Mouse (Mus musculus) intestine, embryonic 16.5 days (tissue): ENCODE measurements around the gene Tmem82. TPM values are rescaled to one million over a fixed set of nuclear protein-coding genes. Genes with fewer than 3 reads are reported as not detected.

ENCODE experiments used
- ATAC-seq: fragments of 200-750 bp; cut with Nextera tagmentation; 2 replicates; pipeline ENCODE4 v1.8.0; 2017; ENCODE audit warnings: moderate TSS enrichment, moderate library complexity
- H3K27ac ChIP-seq: fragments of 300-500 bp; sonication (generic); 2 replicates; pipeline ENCODE4 v1.5.1; 2014; ENCODE audit warnings: mild to moderate bottlenecking, low read length
- H3K27me3 ChIP-seq: fragments of 300-500 bp; sonication (generic); replicated peaks from 2 replicates; pipeline ENCODE4 v1.6.1; 2014; ENCODE audit warnings: low read length, control low read depth, mixed read lengths; ENCODE audit not compliant: control insufficient read depth, insufficient read depth
- H3K36me3 ChIP-seq: fragments of 300-500 bp; sonication (generic); 2 replicates; pipeline ENCODE4 v1.6.1; 2014; ENCODE audit warnings: low read length, control low read depth; ENCODE audit not compliant: control insufficient read depth, insufficient read depth
- H3K4me1 ChIP-seq: fragments of 300-500 bp; sonication (generic); 2 replicates; pipeline ENCODE4 v1.6.1; 2014; ENCODE audit warnings: low read length, control low read depth, mixed read lengths; ENCODE audit not compliant: control insufficient read depth, insufficient read depth
- H3K4me2 ChIP-seq: fragments of 300-500 bp; sonication (generic); 2 replicates; pipeline ENCODE4 v1.6.1; 2014; ENCODE audit warnings: low read depth, low read length, control low read depth
- H3K4me3 ChIP-seq: fragments of 300-500 bp; sonication (generic); 2 replicates; pipeline ENCODE4 v1.5.1; 2014; ENCODE audit warnings: mild to moderate bottlenecking, low read length
- H3K9ac ChIP-seq: fragments of 300-500 bp; sonication (generic); 2 replicates; pipeline ENCODE4 v1.6.1; 2014; ENCODE audit warnings: low read depth, low read length
- H3K9me3 ChIP-seq: fragments of 300-500 bp; sonication (generic); 2 replicates; pipeline ENCODE4 v1.6.1; 2016; ENCODE audit warnings: low read length, control low read depth; ENCODE audit not compliant: control insufficient read depth
- WGBS: fragments of 180-500 bp; shearing (Covaris S2); extraction: QIAGEN DNeasy Blood & Tissue Kit; methylation state at CpG from one replicate; pipeline ENCODE4 v1.1.7; 2014; 5-methylcytosine and 5-hydroxymethylcytosine counted together
- polyA plus RNA-seq: library from polyadenylated mRNA; unstranded; fragments of >200 nt; fragmentation: Nextera tagmentation; extraction: Ambion mirVana; gene quantifications from 2 replicates; pipeline ENCODE4 v1.2.1, GENCODE M21; 2015

Gene Tmem82
- polyA plus RNA-seq, 1 experiment from 2014 or later = 31.7 TPM

GRCm38 (mm10) chr4:141574789-141575702 lies 43.4 kb downstream of the Tmem82 start:
- WGBS = 36% methylated on average over 27 of the region's 27 CpGs
- peak overlapping the region; percentile 58; the same call in 1 of the 2 replicates for H3K27ac ChIP-seq
- H3K4me3 ChIP-seq = peak overlapping the region; percentile 21; the same call in 1 of the 2 replicates

GRCm38 (mm10) chr4:141573359-141573966 lies 45.0 kb downstream of the Tmem82 start:
- H3K4me1 ChIP-seq = peaks cover 39% of the 10 kb centered on the region
- 36% methylated on average over 6 of the region's 6 CpGs for WGBS
- ATAC-seq = peak; percentile 68
- no peaks in the 10 kb centered on the region for H3K27me3 ChIP-seq
- H3K9me3 ChIP-seq = no peaks in the 10 kb centered on the region; the same call in 1 of the 2 replicates
- H3K4me2 ChIP-seq = 0 out of 2 replicates have a peak overlapping the region, but pooled peaks have one; percentile 28
- H3K4me3 ChIP-seq = no peak overlapping the region
- H3K9ac ChIP-seq = peak overlapping the region; percentile 21
- peak overlapping the region; percentile 85 for H3K27ac ChIP-seq
- H3K36me3 ChIP-seq = peaks cover 12% of the 10 kb centered on the region

More at GRCm38 (mm10) chr4:141574789-141575702, 43.4 kb downstream of the Tmem82 start:
- Histone ChIP-seq H3K9ac (0 out of 2 replicates have a peak overlapping the region, but pooled peaks have one; percentile 14), H3K4me2 (peak overlapping the region; percentile 49), H3K4me1 (peaks cover 39% of the 10 kb centered on the region), H3K36me3 (peaks cover 12% of the 10 kb centered on the region), H3K27me3 (no peaks in the 10 kb centered on the region), H3K9me3 (no peaks in the 10 kb centered on the region; the same call in 1 of the 2 replicates)
- ATAC-seq = peak; percentile 40

GRCm38 (mm10) chr4:141572668-141573358 lies 45.6 kb downstream of the Tmem82 start:
- H3K27me3 ChIP-seq = no peaks in the 10 kb centered on the region
- peaks cover 12% of the 10 kb centered on the region for H3K36me3 ChIP-seq
- H3K9ac ChIP-seq = peak overlapping the region; percentile 23
- ATAC-seq = peak; percentile 26; the same call in 1 of the 2 replicates
- H3K4me3 ChIP-seq = no peak overlapping the region
- H3K9me3 ChIP-seq = no peaks in the 10 kb centered on the region; the same call in 1 of the 2 replicates
- peaks cover 39% of the 10 kb centered on the region for H3K4me1 ChIP-seq
- 61% methylated on average over 7 of the region's 7 CpGs for WGBS
- H3K4me2 ChIP-seq = peak overlapping the region; percentile 10
- H3K27ac ChIP-seq = peak overlapping the region; percentile 85

- H3K9me3 ChIP-seq = no peaks in the 10 kb centered on the region; the same call in 1 of the 2 replicates
- peaks cover 4% of the 10 kb centered on the region for H3K36me3 ChIP-seq
- peak; percentile 9; the same call in 1 of the 2 replicates for ATAC-seq
- H3K4me1 ChIP-seq = peaks cover 40% of the 10 kb centered on the region
- peak overlapping the region; percentile 85; the same call in 1 of the 2 replicates for H3K27ac ChIP-seq
- 0 out of 2 replicates have a peak overlapping the region, but pooled peaks have one; percentile 23 for H3K9ac ChIP-seq
- H3K27me3 ChIP-seq = no peaks in the 10 kb centered on the region
- WGBS = 51% methylated on average over 10 of the region's 10 CpGs
- H3K4me2 ChIP-seq = no peak overlapping the region
- H3K4me3 ChIP-seq = no peak overlapping the region
Measured at GRCm38 (mm10) chr4:141571934-141572333, 46.5 kb downstream of the Tmem82 start.

GRCm38 (mm10) chr4:141571337-141571739 lies 47.1 kb downstream of the Tmem82 start:
- no peaks in the 10 kb centered on the region for H3K36me3 ChIP-seq
- no peak overlapping the region for H3K27ac ChIP-seq

GRCm38 (mm10) chr4:141570821-141571220 lies 47.6 kb downstream of the Tmem82 start:
- Histone ChIP-seq H3K4me3 (no peak overlapping the region), H3K27ac (no peak overlapping the region), H3K9me3 (no peaks in the 10 kb centered on the region), H3K4me2 (no peak overlapping the region), H3K36me3 (no peaks in the 10 kb centered on the region), H3K4me1 (peaks cover 40% of the 10 kb centered on the region), H3K9ac (no peak overlapping the region), H3K27me3 (no peaks in the 10 kb centered on the region)
- ATAC-seq = no peak
- 78% methylated on average over 1 of the region's 1 CpGs for whole genome bisulfite sequencing

More at GRCm38 (mm10) chr4:141571337-141571739, 47.1 kb downstream of the Tmem82 start:
- Histone ChIP-seq H3K4me2 (no peak overlapping the region), H3K27me3 (no peaks in the 10 kb centered on the region), H3K9ac (peak overlapping the region; percentile 45; the same call in 1 of the 2 replicates), H3K9me3 (no peaks in the 10 kb centered on the region), H3K4me3 (no peak overlapping the region), H3K4me1 (peaks cover 40% of the 10 kb centered on the region)
- WGBS = 53% methylated on average over 6 of the region's 6 CpGs
- no peak for ATAC-seq

- H3K27me3 ChIP-seq = no peaks in the 10 kb centered on the region
- H3K9ac ChIP-seq = no peak overlapping the region
- 65% methylated on average over 6 of the region's 6 CpGs for WGBS
- H3K4me1 ChIP-seq = peaks cover 38% of the 10 kb centered on the region
- H3K9me3 ChIP-seq = no peaks in the 10 kb centered on the region
- H3K36me3 ChIP-seq = no peaks in the 10 kb centered on the region
- no peak overlapping the region for H3K4me2 ChIP-seq
- H3K27ac ChIP-seq = no peak overlapping the region
- no peak overlapping the region for H3K4me3 ChIP-seq
- no peak for ATAC-seq
Measured at GRCm38 (mm10) chr4:141570004-141570403, 48.4 kb downstream of the Tmem82 start.

- no peaks in the 10 kb centered on the region for H3K27me3 ChIP-seq
- no peaks in the 10 kb centered on the region for H3K9me3 ChIP-seq
- no peak overlapping the region for H3K9ac ChIP-seq
- WGBS = 88% methylated on average over 5 of the region's 5 CpGs
- no peak overlapping the region for H3K4me2 ChIP-seq
- no peak for ATAC-seq
- H3K27ac ChIP-seq = no peak overlapping the region
- no peak overlapping the region for H3K4me3 ChIP-seq
- H3K36me3 ChIP-seq = no peaks in the 10 kb centered on the region
- peaks cover 30% of the 10 kb centered on the region for H3K4me1 ChIP-seq
Measured at GRCm38 (mm10) chr4:141568966-141569365, 49.5 kb downstream of the Tmem82 start.
